ENCODE assay signal across 14 mouse cellular contexts in genomic region chr9:116389781-116390180, GRCm38 (mm10).
DNase-seq lines count a peak whose midpoint lies in the region; ATAC-seq and TF ChIP-seq lines count a peak whose summit lies in the region.
"Had no signal": no experiment of that assay in that cellular context is flagged by ENCODE, and none has a peak within 500 bp of the region (broad histone marks: within the 10 kb centered on the region; RNA-seq: fewer than 3 reads in every experiment).

No protein-coding gene starts in this region.

- TF ChIP-seq CTCF in heart, postnatal 0 days (IDR thresholded peaks at IDR 0.05; ENCODE audit: low read depth), result peak; percentile 22; the same call in 1 of the 2 replicates
- TF ChIP-seq CTCF in lung, postnatal 0 days (IDR thresholded peaks at IDR 0.05), result peak; percentile 54
- no peak for TF ChIP-seq CTCF in lung, adult 2 months (IDR thresholded peaks at IDR 0.05; ENCODE audit: insufficient read depth, low read length)
- TF ChIP-seq CTCF in stomach, postnatal 0 days (IDR thresholded peaks at IDR 0.05; ENCODE audit: low read depth), result peak; percentile 54

- no peak overlapping the region for H3K4me2 ChIP-seq in heart, postnatal 0 days (ENCODE audit: low read depth, low read length)
- H3K4me2 ChIP-seq in lung, postnatal 0 days (replicated peaks; ENCODE audit: low read depth, low read length), result no peak overlapping the region
- H3K4me2 ChIP-seq in stomach, postnatal 0 days (replicated peaks; ENCODE audit: low read depth), result no peak overlapping the region
- H3K4me2 ChIP-seq: midbrain, embryonic 15.5 days had no signal

- TF ChIP-seq EP300 in heart, postnatal 0 days (IDR thresholded peaks at IDR 0.05; ENCODE audit: low read depth), result no peak
- TF ChIP-seq EP300 in lung, postnatal 0 days (IDR thresholded peaks at IDR 0.05), result no peak
- TF ChIP-seq EP300 in stomach, postnatal 0 days (optimal IDR thresholded peaks at IDR 0.05), result no peak

- no peaks in the 10 kb centered on the region for H3K36me3 ChIP-seq in heart, postnatal 0 days (replicated peaks; ENCODE audit: control insufficient read depth, insufficient read depth, low read length)
- no peaks in the 10 kb centered on the region for H3K36me3 ChIP-seq in lung, postnatal 0 days (ENCODE audit: insufficient read depth, low read length)
- no peaks in the 10 kb centered on the region for H3K36me3 ChIP-seq in stomach, postnatal 0 days (ENCODE audit: control insufficient read depth, insufficient read depth, low read length)
- H3K36me3 ChIP-seq: embryonic facial prominence, embryonic 10.5 days; midbrain, embryonic 15.5 days had no signal

- ATAC-seq in heart, postnatal 0 days (ENCODE audit: insufficient read depth, low read depth), result no peak
- ATAC-seq in lung, postnatal 0 days, result no peak
- ATAC-seq in stomach, postnatal 0 days (ENCODE audit: low FRiP score, low TSS enrichment), result no peak
- ATAC-seq: midbrain, embryonic 15.5 days had no signal

- no peak overlapping the region for H3K9ac ChIP-seq in heart, postnatal 0 days (replicated peaks; ENCODE audit: low read depth, low read length)
- no peak overlapping the region for H3K9ac ChIP-seq in lung, postnatal 0 days (replicated peaks; ENCODE audit: low read depth)
- H3K9ac ChIP-seq in stomach, postnatal 0 days (ENCODE audit: low read length), result no peak overlapping the region
- H3K9ac ChIP-seq: midbrain, embryonic 15.5 days had no signal

- no peaks in the 10 kb centered on the region for H3K4me1 ChIP-seq in heart, postnatal 0 days (ENCODE audit: control insufficient read depth, insufficient read depth)
- H3K4me1 ChIP-seq in lung, postnatal 0 days (ENCODE audit: insufficient read depth, low read depth, low read length), result no peaks in the 10 kb centered on the region
- H3K4me1 ChIP-seq in lung, adult 2 months (ENCODE audit: control insufficient read depth, insufficient read depth, low read length), result no peaks in the 10 kb centered on the region
- H3K4me1 ChIP-seq in stomach, postnatal 0 days (replicated peaks; ENCODE audit: control insufficient read depth, insufficient read depth), result no peaks in the 10 kb centered on the region
- H3K4me1 ChIP-seq: midbrain, embryonic 15.5 days had no signal

- no peaks in the 10 kb centered on the region for H3K9me3 ChIP-seq in heart, postnatal 0 days (replicated peaks; ENCODE audit: control insufficient read depth, low read length)
- H3K9me3 ChIP-seq in lung, postnatal 0 days (ENCODE audit: low read length), result no peaks in the 10 kb centered on the region
- H3K9me3 ChIP-seq in stomach, postnatal 0 days (ENCODE audit: control insufficient read depth, low read length), result no peaks in the 10 kb centered on the region
- H3K9me3 ChIP-seq: embryonic facial prominence, embryonic 10.5 days; midbrain, embryonic 15.5 days had no signal

- no peaks in the 10 kb centered on the region for H3K27me3 ChIP-seq in heart, postnatal 0 days (ENCODE audit: control insufficient read depth, insufficient read depth, low read length)
- H3K27me3 ChIP-seq in lung, postnatal 0 days (replicated peaks; ENCODE audit: insufficient read depth, low read length), result no peaks in the 10 kb centered on the region
- no peaks in the 10 kb centered on the region for H3K27me3 ChIP-seq in stomach, postnatal 0 days (ENCODE audit: control insufficient read depth, insufficient read depth, low read length)
- H3K27me3 ChIP-seq: midbrain, embryonic 15.5 days had no signal

- 52% methylated on average over 3 of the region's 3 CpGs for WGBS in heart, postnatal 0 days
- 76% methylated on average over 3 of the region's 3 CpGs for WGBS in lung, postnatal 0 days
- WGBS in lung, adult 2 months, result 72% methylated on average over 3 of the region's 3 CpGs
- 70% methylated on average over 3 of the region's 3 CpGs for WGBS in stomach, postnatal 0 days

- H3K27ac ChIP-seq in heart, postnatal 0 days (ENCODE audit: low read depth), result no peak overlapping the region
- H3K27ac ChIP-seq in lung, postnatal 0 days (ENCODE audit: low read length), result no peak overlapping the region
- H3K27ac ChIP-seq in stomach, postnatal 0 days (replicated peaks), result no peak overlapping the region
- H3K27ac ChIP-seq: embryonic facial prominence, embryonic 10.5 days; midbrain, embryonic 15.5 days had no signal

- TF ChIP-seq POLR2A in lung, adult 2 months (IDR thresholded peaks at IDR 0.05; ENCODE audit: borderline replicate concordance, extremely low read depth, low read depth, low read length), result no peak

- no peak for DNase-seq in heart, postnatal 0 days (ENCODE audit: low spot score)
- no peak for DNase-seq in heart, adult 9 months (ENCODE audit: low spot score in 2 of 2)
- no peak for DNase-seq in lung, postnatal 0 days (ENCODE audit: low spot score)
- DNase-seq in lung, adult 2 months, result no peak
- DNase-seq in ZHBTc4 (ENCODE audit: low read depth, low spot score), result peak; percentile 55
- DNase-seq in stomach, postnatal 0 days (ENCODE audit: low spot score), result no peak
- no peak for DNase-seq in cerebellum, postnatal 4 days (ENCODE audit: low spot score in 2 of 2)
- DNase-seq in heart, adult 11 months, result no peak
- DNase-seq: gastrocnemius, postnatal 14 days; kidney, postnatal 36 days; right cerebral cortex, adult 18-20 months; thymus, adult 18-20 months had no signal

- H3K4me3 ChIP-seq in heart, postnatal 0 days (ENCODE audit: low read depth, low read length), result no peak overlapping the region
- H3K4me3 ChIP-seq in lung, postnatal 0 days (ENCODE audit: low read depth, low read length), result no peak overlapping the region
- H3K4me3 ChIP-seq in lung, adult 2 months (replicated peaks; ENCODE audit: extremely low read depth, low read depth, low read length), result no peak overlapping the region
- no peak overlapping the region for H3K4me3 ChIP-seq in stomach, postnatal 0 days (ENCODE audit: low read depth, low read length)
- H3K4me3 ChIP-seq: embryonic facial prominence, embryonic 10.5 days; midbrain, embryonic 15.5 days had no signal
